Mouse (Mus musculus) frontal cortex, postnatal 14 days (tissue): Measurements from ENCODE around the gene Hoxc11.

ENCODE experiments used
- DNase-seq, 2 experiments: peaks; one replicate each; pipeline ENCODE4 v3.0.0; 2022; ENCODE audit warnings: low spot score in 2 of 2

The Hoxc11 gene

DNA sequence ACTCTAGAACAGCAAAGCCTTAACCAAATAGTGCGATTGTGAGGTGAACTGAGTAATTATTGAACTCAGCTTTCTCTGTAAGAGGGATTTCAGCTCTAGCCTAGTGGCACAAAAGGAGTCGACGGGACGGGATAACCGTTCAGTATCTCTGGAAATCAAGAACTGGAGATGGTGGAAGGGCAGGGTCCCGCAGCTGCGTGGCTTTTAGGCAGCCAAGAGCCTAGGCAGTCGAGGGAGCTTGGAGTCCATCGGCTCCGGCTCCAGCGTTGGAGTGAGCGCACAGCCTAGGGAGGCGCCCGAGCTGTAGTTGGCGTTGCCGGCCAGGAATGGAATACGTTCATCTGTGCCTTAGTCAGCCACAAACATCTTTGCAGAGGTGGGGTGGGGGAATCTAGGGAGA is 51.1 kb downstream of the Hoxc11 start:
- DNase-seq, result no peak

DNA sequence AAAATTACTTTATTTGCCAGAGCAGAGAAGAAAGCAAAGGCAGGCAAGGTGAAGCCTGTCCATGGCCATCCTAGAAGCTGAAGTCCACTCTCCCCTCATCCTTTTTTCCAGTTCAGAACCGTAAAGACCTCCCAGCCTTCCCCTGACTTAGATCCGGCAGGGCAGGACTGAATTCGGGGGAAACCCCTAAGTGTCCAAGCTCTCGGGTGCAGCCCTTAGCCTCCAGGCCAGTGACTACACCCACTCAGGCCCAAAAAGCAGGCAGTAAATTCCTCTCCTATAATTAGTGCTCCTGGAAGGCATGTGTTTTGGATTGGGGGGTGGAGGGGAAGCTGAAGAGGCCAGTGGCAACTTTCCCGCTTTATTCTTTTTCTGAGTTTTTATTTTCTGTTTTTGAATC is 51.6 kb downstream of the Hoxc11 start:
- DNase-seq, result no peak

GRCm38 (mm10) chr15:103006326-103006725 is 52.1 kb downstream of the Hoxc11 start:
- no peak for DNase-seq
